Comparison of ENCODE assay signal across 13 mouse cellular contexts in genomic region chr7:144788631-144789030, GRCm38 (mm10). TPM values are rescaled to one million over a fixed set of nuclear protein-coding genes. Genes with fewer than 3 reads are reported as not detected.
DNase-seq lines count a peak whose midpoint lies in the region; ATAC-seq lines count a peak whose summit lies in the region.
"Had no signal": no experiment of that assay in that cellular context is flagged by ENCODE, and none has a peak within 500 bp of the region (broad histone marks: within the 10 kb centered on the region; RNA-seq: fewer than 3 reads in every experiment).

No protein-coding gene starts in this region.

- no peak for DNase-seq in kidney, adult 11 months
- DNase-seq in adrenal gland, postnatal 36 days, result peak; percentile 25 to 60
- DNase-seq in urinary bladder, postnatal 10 days (ENCODE audit: low spot score), result no peak
- DNase-seq in urinary bladder, adult 2 months (ENCODE audit: low spot score), result no peak
- DNase-seq: cerebellum, adult 18-20 months; lung, postnatal 36 days had no signal

- H3K9ac ChIP-seq in kidney, embryonic 14.5 days (ENCODE audit: low read depth, low read length), result peak overlapping the region; percentile 5; the same call in 1 of the 2 replicates

- H3K36me3 ChIP-seq in kidney, embryonic 14.5 days (ENCODE audit: control insufficient read depth, insufficient read depth, low read length), result no peaks in the 10 kb centered on the region

- ATAC-seq in kidney, embryonic 14.5 days (ENCODE audit: low FRiP score, low TSS enrichment), result 0 out of 2 replicates have a peak, but pooled peaks have one; percentile 16
- 0 out of 2 replicates have a peak, but pooled peaks have one; percentile 20 for ATAC-seq in erythroid progenitor cell, adult 5-6 weeks (replicated peaks; ENCODE audit: low FRiP score, poor library complexity, severe bottlenecking)
- peak; percentile 72 for ATAC-seq in megakaryocyte, adult 5-6 weeks (ENCODE audit: poor library complexity, severe bottlenecking)
- ATAC-seq: Patski had no signal

- H3K27ac ChIP-seq in kidney, embryonic 14.5 days (ENCODE audit: low read depth, low read length), result peak overlapping the region; percentile 30; the same call in 1 of the 2 replicates
- H3K27ac ChIP-seq: kidney, postnatal 0 days had no signal

- H3K4me3 ChIP-seq in kidney, embryonic 14.5 days (ENCODE audit: low read length), result no peak overlapping the region

- no peaks in the 10 kb centered on the region for H3K9me3 ChIP-seq in kidney, embryonic 14.5 days (ENCODE audit: control insufficient read depth, low read length)

- no peak overlapping the region for H3K4me2 ChIP-seq in kidney, embryonic 14.5 days (replicated peaks; ENCODE audit: low read depth, low read length)

- H3K27me3 ChIP-seq in kidney, embryonic 14.5 days (ENCODE audit: control insufficient read depth, insufficient read depth, low read length), result no peaks in the 10 kb centered on the region

- 64% methylated on average over 4 of the region's 4 CpGs for WGBS in kidney, embryonic 14.5 days

- H3K4me1 ChIP-seq in kidney, embryonic 14.5 days (ENCODE audit: control insufficient read depth, insufficient read depth, low read length), result no peaks in the 10 kb centered on the region

RNA-seq across cellular contexts. Expression of gene Ano1, which starts 36.9 kb away (rescaled TPM):
- polyA plus RNA-seq in kidney, embryonic 14.5 days (2014; fragmentation: Nextera tagmentation; extraction: Ambion mirVana), result 24.7 and 48.8 TPM in 2 replicates
- 10 to 100 TPM; 20.9 to 25.4 TPM for total RNA-seq in adrenal gland, postnatal 36 days (2021)
- total RNA-seq in erythroid progenitor cell, adult 5-6 weeks (2015; ENCODE audit: low replicate concordance), result not detected in 2 replicates
- total RNA-seq in erythroid progenitor cell, adult 5-6 weeks (2017; ENCODE audit: low replicate concordance), result not detected in 2 replicates
- total RNA-seq in megakaryocyte, adult 5-6 weeks (2015), result not detected in 2 replicates
- 0.33 TPM in 1 of 2 replicates, not detected in the other for total RNA-seq in megakaryocyte, adult 5-6 weeks (2017)
- polyA plus RNA-seq in urinary bladder, adult 2 months (2012; rRNA removed), result 83.6 and 95.0 TPM in 2 replicates
- total RNA-seq: neutrophil, adult 5-6 weeks had no signal

RNA-seq across cellular contexts. Expression of gene Fgf3, which starts 49.3 kb away (rescaled TPM):
- polyA plus RNA-seq in kidney, embryonic 14.5 days (2014; fragmentation: Nextera tagmentation; extraction: Ambion mirVana), result 0.18 and 0.70 TPM in 2 replicates
- total RNA-seq in adrenal gland, postnatal 36 days (2021), result under 1 TPM; 0.30 to 0.89 TPM
- total RNA-seq in erythroid progenitor cell, adult 5-6 weeks (2015; ENCODE audit: low replicate concordance), result 0.36 TPM in 1 of 2 replicates, not detected in the other
- 1.1 TPM in 1 of 2 replicates, not detected in the other for total RNA-seq in erythroid progenitor cell, adult 5-6 weeks (2017; ENCODE audit: low replicate concordance)
- total RNA-seq in megakaryocyte, adult 5-6 weeks (2015), result 0.66 and 0.96 TPM in 2 replicates
- total RNA-seq in megakaryocyte, adult 5-6 weeks (2017), result 0.20 and 0.51 TPM in 2 replicates
- not detected in 2 replicates for polyA plus RNA-seq in urinary bladder, adult 2 months (2012; rRNA removed)
- polyA plus RNA-seq: Patski; testis, adult 2 months had no signal

RNA-seq across cellular contexts. Expression of gene Fgf4, which starts 58.5 kb away (rescaled TPM):
- polyA plus RNA-seq in kidney, embryonic 14.5 days (2014; fragmentation: Nextera tagmentation; extraction: Ambion mirVana), result not detected in 2 replicates
- total RNA-seq in adrenal gland, postnatal 36 days (2021), result not detected
- total RNA-seq in erythroid progenitor cell, adult 5-6 weeks (2015; ENCODE audit: low replicate concordance), result not detected in 2 replicates
- total RNA-seq in erythroid progenitor cell, adult 5-6 weeks (2017; ENCODE audit: low replicate concordance), result not detected in 2 replicates
- not detected in 2 replicates for total RNA-seq in megakaryocyte, adult 5-6 weeks (2015)
- not detected in 2 replicates for total RNA-seq in megakaryocyte, adult 5-6 weeks (2017)
- not detected in 2 replicates for polyA plus RNA-seq in urinary bladder, adult 2 months (2012; rRNA removed)
- polyA plus RNA-seq: kidney, postnatal 0 days; Patski; testis, adult 2 months had no signal

Comparison
In these comparisons a context has a peak if more than half of its experiments do, and no peak if none do; other contexts are left out.
1. ATAC-seq: peak in every context shown above with its lines; median percentile 72 in megakaryocyte, adult 5-6 weeks; 20 in erythroid progenitor cell, adult 5-6 weeks; 16 in kidney, embryonic 14.5 days.
2. DNase-seq: peak in adrenal gland, postnatal 36 days (2 of 2); none in kidney, adult 11 months (single experiment), urinary bladder, postnatal 10 days (single experiment) and urinary bladder, adult 2 months (single experiment).
3. RNA of gene Ano1, which starts 36.9 kb away (total RNA-seq): 20.9 to 25.4 TPM in adrenal gland, postnatal 36 days; not detected in erythroid progenitor cell, adult 5-6 weeks and 0.33 TPM in megakaryocyte, adult 5-6 weeks; every median in the first group is over 10 times any median in the second.